Mouse (Mus musculus): ENCODE measurements around the gene Mars.

The Mars gene

GRCm38 (mm10) chr10:127272371-127272770 lies 39.2 kb downstream of the Mars start:
- in situ Hi-C loops (cut with MboI; ENCODE audit: low pct_unique_long_range_greater_than_20kb in 1 of 2, low sequenced_read_pairs in 2 of 2, unreplicated experiment in 1 of 2): no loop called here

DNA sequence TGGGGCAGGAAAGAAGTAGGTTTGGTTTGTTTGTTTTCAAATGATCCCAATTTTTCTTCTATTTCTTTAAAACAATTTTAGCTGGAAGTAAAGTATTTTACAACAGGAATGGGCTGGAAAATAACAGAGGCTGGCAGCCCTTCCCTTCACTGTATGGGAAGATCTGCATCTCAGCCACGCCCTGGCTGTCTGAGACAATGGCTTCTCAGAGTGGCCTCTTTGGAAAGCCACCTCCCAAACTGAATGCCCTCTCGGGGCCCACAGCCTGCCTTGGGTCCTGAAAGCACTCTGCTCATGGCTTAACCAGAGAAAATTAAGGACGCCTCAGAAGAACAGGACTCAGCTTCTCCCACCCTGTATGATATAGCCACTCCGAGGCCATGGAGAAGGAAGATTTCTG lies 41.7 kb downstream of the Mars start:
- in situ Hi-C loops (cut with MboI; ENCODE audit: low pct_unique_long_range_greater_than_20kb in 1 of 2, low sequenced_read_pairs in 2 of 2, unreplicated experiment in 1 of 2): no loop called here

DNA sequence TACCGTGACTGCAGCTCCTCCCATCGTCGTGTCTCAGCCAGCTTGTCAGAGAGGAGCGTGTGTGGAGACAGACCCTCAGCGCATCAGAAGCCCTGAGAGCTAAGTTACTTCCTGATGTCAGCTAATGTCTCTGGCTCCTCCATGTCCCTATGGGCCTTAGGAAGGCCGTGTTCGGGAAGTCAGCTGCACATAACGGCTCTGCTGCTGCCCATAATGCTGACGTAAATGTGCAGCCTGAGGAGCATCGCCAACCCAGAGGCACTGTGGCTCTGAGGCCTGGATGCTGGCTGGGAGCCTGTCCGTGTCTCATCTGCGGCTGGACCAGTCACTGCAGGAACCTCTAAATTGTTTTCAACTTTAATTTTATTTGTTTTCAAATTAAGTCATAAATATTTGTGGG lies 42.5 kb downstream of the Mars start:
- in situ Hi-C loops (cut with MboI; ENCODE audit: low pct_unique_long_range_greater_than_20kb in 1 of 2, low sequenced_read_pairs in 2 of 2, unreplicated experiment in 1 of 2): no loop called here

DNA sequence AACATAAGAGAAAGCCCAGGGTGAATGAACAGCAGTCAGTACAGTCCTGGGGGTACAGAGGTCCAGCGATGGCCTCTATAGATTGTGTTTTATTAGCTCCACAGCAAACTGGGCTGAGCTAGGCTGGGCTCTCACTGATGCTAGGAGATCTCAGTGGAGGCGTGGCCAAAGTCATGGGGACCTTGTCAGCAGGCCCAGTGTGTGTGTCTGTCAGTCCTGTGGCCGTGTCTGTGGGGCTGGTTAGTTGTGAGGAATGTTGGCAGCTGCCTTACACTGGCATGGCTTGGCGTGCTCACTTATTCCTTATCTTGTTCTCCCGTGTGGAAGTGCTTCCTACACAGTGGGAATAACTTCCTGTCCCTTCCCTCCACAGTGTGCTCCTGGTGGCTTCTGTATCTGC lies 43.2 kb downstream of the Mars start:
- in situ Hi-C loops (cut with MboI; ENCODE audit: low pct_unique_long_range_greater_than_20kb in 1 of 2, low sequenced_read_pairs in 2 of 2, unreplicated experiment in 1 of 2): no loop called here

- in situ Hi-C loops (cut with MboI; ENCODE audit: low pct_unique_long_range_greater_than_20kb in 1 of 2, low sequenced_read_pairs in 2 of 2, unreplicated experiment in 1 of 2): no loop called here
Measured at GRCm38 (mm10) chr10:127267318-127267717, 44.3 kb downstream of the Mars start.

DNA sequence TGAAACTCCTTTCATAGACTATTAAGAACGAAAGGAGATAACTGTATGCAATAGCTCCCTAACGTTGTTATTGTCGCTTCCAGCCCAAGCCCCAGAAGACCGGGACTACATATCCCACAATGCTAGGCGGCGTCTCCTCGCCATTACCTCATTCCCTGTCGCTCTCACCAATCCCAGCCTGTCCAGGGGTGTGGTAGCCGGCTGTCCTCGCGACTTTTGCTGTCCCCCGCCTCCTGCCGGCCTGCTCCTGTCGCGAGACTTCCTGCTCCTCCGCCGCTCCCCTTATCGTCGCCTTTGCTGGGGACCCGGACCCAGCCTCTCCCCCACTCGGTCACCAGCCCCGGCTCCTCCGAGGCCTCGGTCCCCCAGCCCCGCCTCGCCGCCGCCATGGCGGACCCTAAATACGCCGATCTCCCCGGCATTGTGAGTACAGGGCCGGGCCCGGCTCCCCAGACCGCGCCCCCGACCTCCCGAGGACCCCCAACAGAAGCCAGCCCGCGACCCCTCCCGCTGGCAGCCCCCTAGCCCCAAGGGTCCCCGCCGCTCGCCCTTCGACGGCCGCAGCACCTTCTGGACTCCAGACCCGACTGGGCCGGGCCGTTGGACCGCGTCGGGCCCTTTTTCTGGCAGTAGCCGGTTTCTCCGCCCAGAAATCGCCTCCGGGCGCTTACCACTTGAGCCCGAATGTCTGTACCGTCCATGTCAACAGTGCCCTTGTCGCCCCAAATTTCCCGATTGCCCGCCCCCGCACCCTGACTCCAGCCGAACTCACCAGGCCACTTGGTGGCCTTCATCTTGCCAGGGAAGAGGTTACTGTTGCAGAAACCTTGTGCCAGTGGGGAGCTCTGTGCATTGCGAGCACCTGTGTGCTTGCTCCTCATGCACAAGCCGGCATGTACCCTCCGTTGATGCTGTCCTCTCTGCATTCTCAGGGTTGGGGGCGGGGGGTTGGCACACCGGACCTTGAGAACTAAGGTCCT lies 45.2 kb downstream of the Mars start, which contains the start of gene Dctn2:
Gene Dctn2, plus strand, starts transcription at position 257 of the 980 bp plus-strand sequence.
- in situ Hi-C loops (cut with MboI; ENCODE audit: low pct_unique_long_range_greater_than_20kb in 1 of 2, low sequenced_read_pairs in 2 of 2, unreplicated experiment in 1 of 2): no loop called here

GRCm38 (mm10) chr10:127265727-127266111 lies 45.9 kb downstream of the Mars start:
- in situ Hi-C loops (cut with MboI; ENCODE audit: low pct_unique_long_range_greater_than_20kb in 1 of 2, low sequenced_read_pairs in 2 of 2, unreplicated experiment in 1 of 2): no loop called here

- in situ Hi-C loops (cut with MboI; ENCODE audit: low pct_unique_long_range_greater_than_20kb in 1 of 2, low sequenced_read_pairs in 2 of 2, unreplicated experiment in 1 of 2): no loop called here
Measured at GRCm38 (mm10) chr10:127264971-127265370, 46.6 kb downstream of the Mars start.

- in situ Hi-C loops (cut with MboI; ENCODE audit: low pct_unique_long_range_greater_than_20kb in 1 of 2, low sequenced_read_pairs in 2 of 2, unreplicated experiment in 1 of 2): no loop called here
Measured at GRCm38 (mm10) chr10:127264336-127264735, 47.2 kb downstream of the Mars start.

- in situ Hi-C loops (cut with MboI; ENCODE audit: low pct_unique_long_range_greater_than_20kb in 1 of 2, low sequenced_read_pairs in 2 of 2, unreplicated experiment in 1 of 2): no loop called here
Measured at GRCm38 (mm10) chr10:127263631-127264030, 48.0 kb downstream of the Mars start.

DNA sequence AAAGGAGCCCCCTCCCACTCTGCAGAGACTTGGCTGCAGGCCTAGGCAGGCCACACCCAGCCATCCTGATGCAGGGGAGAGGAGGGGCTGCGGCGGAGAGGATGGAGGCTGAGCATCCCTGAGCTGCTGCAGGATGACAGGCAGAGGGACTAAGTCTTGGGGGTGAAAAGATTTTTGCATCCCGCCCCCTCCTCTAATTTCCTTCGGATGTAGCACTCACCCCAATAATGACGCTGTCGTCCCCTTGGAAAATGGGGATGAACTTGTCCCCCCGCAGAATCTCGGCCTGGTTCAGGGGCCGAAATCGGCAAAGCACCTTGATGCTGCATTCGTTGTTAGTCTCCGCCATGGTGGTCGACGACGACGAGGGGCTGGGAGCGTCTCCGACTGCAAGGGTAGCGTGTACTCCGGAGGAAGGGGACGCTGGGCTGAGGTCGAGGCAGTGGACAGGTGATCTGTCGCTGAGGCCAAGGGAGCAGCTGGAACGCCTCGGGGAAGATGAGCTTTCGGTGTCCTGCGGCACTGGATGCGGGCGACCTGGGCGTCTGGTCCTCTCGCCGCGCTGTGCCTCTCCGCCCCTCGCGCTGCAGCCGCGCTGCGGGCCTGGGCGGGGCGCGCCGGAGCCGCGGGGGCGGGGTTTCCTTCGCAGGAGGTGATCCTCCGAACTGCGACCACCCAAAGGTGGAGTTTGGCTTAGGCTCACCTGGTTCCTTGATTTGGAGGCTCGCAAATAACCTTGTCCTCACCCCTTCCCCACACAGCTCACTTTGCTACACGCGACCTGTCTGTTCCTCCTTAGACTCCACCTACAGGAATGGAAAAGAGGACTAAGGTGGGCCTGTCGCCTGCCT lies 48.8 kb downstream of the Mars start, which contains the start of gene Kif5a:
Gene Kif5a, minus strand, starts transcription at position 801 of the 851 bp plus-strand sequence.
- in situ Hi-C loops (cut with MboI; ENCODE audit: low pct_unique_long_range_greater_than_20kb in 1 of 2, low sequenced_read_pairs in 2 of 2, unreplicated experiment in 1 of 2): no loop called here

DNA sequence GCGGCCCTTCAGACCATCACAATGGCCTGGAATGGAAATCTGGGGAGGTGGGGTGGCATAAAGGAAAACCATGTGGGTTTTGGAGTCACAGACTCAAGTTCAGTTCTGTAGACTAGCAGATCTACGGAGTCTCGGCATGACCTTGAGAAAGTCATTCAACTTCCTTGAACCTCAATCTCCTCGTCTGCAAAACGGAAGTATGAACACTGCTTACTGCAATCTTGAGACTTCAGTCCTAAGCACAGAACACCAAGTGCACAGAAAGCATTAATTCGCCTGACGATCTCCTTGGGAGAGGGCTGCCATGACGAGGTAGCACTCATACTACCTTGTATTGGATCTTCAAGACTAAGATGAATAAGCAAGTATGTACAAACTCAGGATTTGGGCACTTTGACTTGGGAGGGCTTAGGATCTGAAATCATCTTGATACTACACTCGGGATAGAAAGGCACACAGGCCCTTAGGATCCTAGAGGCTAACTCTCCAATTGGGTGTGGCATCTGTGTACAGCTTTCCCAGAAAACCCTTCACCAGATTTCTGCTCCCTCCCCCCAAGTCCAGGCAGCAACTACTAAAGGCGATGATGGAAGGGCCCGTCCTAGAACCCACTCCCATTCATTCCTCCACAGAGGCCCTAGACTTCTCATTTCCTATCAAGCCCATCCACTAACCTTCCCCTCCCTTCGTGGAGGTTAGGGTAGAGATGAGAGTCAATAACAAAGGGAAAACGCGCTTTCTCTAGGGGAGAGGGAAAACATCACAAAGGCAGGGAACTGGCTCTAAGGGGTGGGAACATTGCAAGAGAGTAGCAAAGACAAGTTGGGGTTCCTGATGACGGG lies 49.7 kb downstream of the Mars start:
- in situ Hi-C loops (cut with MboI; ENCODE audit: low pct_unique_long_range_greater_than_20kb in 1 of 2, low sequenced_read_pairs in 2 of 2, unreplicated experiment in 1 of 2): no loop called here

GRCm38 (mm10) chr10:127258489-127258888 lies 53.1 kb downstream of the Mars start:
- in situ Hi-C loops (cut with MboI; ENCODE audit: low pct_unique_long_range_greater_than_20kb in 1 of 2, low sequenced_read_pairs in 2 of 2, unreplicated experiment in 1 of 2): no loop called here

DNA sequence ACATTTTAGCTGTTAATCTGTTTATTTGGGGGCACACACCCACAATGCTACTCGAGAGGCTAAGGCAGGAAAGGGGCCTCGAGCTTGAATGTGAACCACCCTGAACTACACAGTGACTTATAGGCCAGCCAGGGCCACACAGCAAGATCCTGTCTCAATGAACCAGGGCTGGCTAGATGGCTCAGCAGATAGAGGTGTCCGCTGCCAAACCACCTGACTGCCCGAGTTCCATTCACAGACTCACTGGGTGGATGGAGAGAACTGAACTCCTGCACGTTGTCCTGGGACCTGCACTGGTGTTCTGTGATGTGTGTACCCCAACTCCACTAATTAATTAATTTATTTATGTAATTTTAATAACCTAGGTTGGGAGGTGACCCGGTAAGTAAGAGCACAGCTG lies 53.8 kb downstream of the Mars start:
- in situ Hi-C loops (cut with MboI; ENCODE audit: low pct_unique_long_range_greater_than_20kb in 1 of 2, low sequenced_read_pairs in 2 of 2, unreplicated experiment in 1 of 2): no loop called here

DNA sequence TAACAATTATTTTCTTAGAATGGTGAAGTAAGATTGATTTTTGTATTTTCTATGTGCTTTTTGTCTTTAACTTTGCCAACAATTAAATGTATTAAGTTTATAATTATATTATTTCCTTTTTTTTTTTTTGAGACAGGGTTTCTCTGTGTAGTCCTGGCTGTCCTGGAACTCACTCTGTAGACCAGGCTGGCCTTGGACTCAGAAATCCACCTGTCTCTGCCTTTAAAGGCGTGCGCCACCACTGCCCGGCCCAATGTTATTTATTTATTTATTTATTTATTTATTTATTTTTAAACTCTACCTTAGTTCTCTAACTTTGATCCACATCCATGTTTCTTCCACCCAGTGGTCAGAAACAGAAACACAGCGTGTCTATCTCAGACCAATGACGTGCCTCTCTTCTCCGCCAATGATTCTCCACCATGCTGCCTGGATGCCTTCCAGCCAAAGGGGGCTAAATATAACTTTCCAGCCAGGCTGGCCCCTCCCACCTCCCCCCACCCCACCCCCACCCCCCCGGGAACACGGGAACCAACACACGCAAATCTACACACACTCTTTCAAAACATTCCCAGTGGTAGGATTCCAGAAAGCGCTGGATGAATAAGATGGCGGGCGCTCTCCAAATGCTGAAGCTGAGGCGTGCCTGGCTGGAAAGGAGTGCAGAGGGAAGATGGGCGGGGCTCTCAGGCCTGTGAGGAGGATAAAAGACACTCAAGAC lies 55.8 kb downstream of the Mars start:
- in situ Hi-C loops (cut with MboI; ENCODE audit: low pct_unique_long_range_greater_than_20kb in 1 of 2, low sequenced_read_pairs in 2 of 2, unreplicated experiment in 1 of 2): no loop called here

DNA sequence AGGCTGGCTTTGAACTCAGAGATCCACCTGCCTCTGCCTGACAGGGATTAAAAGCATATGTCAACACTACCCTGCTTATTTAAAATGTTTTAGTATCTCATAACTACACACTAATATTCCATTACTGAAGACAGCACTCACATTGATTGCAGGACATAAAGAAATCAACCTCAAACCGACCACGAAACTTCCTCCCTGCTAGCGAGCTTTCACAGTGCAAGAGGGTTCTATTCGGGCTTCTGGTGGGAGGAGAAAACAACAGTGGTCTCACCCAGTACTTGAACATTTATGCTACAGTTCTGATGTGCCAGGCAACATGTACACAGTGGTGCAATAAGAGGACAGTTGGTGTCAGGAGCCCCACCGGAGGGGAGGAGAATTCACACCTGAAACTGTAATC lies 60.8 kb downstream of the Mars start:
- in situ Hi-C loops (cut with MboI; ENCODE audit: low pct_unique_long_range_greater_than_20kb in 1 of 2, low sequenced_read_pairs in 2 of 2, unreplicated experiment in 1 of 2): no loop called here
